Mouse (Mus musculus) fat pad, adult 2 months (tissue): Measurements from ENCODE around the gene Olfr803.

Source experiments
- DNase-seq: peaks from one replicate; pipeline ENCODE4 v3.0.0-alpha.2; 2011; ENCODE audit warnings: low read depth, low spot score; ENCODE audit errors: extremely low read depth

The Olfr803 gene

GRCm38 (mm10) chr10:129694186-129694585, at the start of gene Olfr803:
Gene Olfr803 (minus strand): TSS chr10:129694286.
- DNase-seq: no peak

- no peak for DNase-seq
These were observed 47.7 kb upstream of the Olfr803 start, which contains the start of gene Olfr806 for GRCm38 (mm10) chr10:129741821-129742220. Gene Olfr806 (minus strand): TSS chr10:129741921.

- DNase-seq: no peak
These were observed 35.2 kb upstream of the Olfr803 start, which contains the start of gene Olfr805 for GRCm38 (mm10) chr10:129729275-129729674. Gene Olfr805 (minus strand): TSS chr10:129729375.

GRCm38 (mm10) chr10:129702910-129703309, 8.8 kb upstream of the Olfr803 start, which contains the start of gene Olfr804:
Gene Olfr804 (plus strand): TSS chr10:129703210.
- no peak for DNase-seq

GRCm38 (mm10) chr10:129688069-129688468, 6.0 kb downstream of the Olfr803 start, which contains the start of gene Olfr802:
Gene Olfr802 (minus strand): TSS chr10:129688169.
- DNase-seq: no peak

GRCm38 (mm10) chr10:129673765-129674164, 20.3 kb downstream of the Olfr803 start, which contains the start of gene Olfr801:
Gene Olfr801 (minus strand): TSS chr10:129673865.
- no peak for DNase-seq

- DNase-seq: no peak
These were observed 36.7 kb downstream of the Olfr803 start, which contains the start of gene Olfr800 for GRCm38 (mm10) chr10:129657394-129657793. Gene Olfr800 (plus strand): TSS chr10:129657694.

- DNase-seq: no peak
These were observed 42.3 kb downstream of the Olfr803 start for GRCm38 (mm10) chr10:129651763-129652162.
